Mouse (Mus musculus): ENCODE measurements at regions not wholly inside any gene's neighbourhood (a gene's known extent, or its start where the extent isn't known, plus 50 kb on each side); places are given as distances from the start of the nearest gene placed in this dataset.

GRCm38 (mm10) chr3:131943436-131943835 is 141.7 kb upstream of the Dkk2 start:
- Histone ChIP-seq H3K36me3 (no peaks in the 10 kb centered on the region), H3K4me2 (replicated peaks) (no peak overlapping the region), H3K27ac (no peak overlapping the region), H3K9ac (no peak overlapping the region), H3K9me3 (no peaks in the 10 kb centered on the region), H3K4me3 (no peak overlapping the region), H3K27me3 (replicated peaks) (no peaks in the 10 kb centered on the region), H3K4me1 (no peaks in the 10 kb centered on the region)
- WGBS: 90% methylated on average over 7 of the region's 7 CpGs
- no peak for ATAC-seq (ENCODE audit: low FRiP score, low read depth)

GRCm38 (mm10) chr3:131955771-131956170 is 129.3 kb upstream of the Dkk2 start:
- WGBS: 95% methylated on average over 11 of the region's 11 CpGs
- H3K4me3 ChIP-seq: no peak overlapping the region
- no peak overlapping the region for H3K9ac ChIP-seq
- H3K36me3 ChIP-seq: no peaks in the 10 kb centered on the region
- H3K4me2 ChIP-seq (replicated peaks): no peak overlapping the region
- H3K4me1 ChIP-seq: no peaks in the 10 kb centered on the region
- H3K27me3 ChIP-seq (replicated peaks): no peaks in the 10 kb centered on the region
- ATAC-seq (ENCODE audit: low FRiP score, low read depth): no peak
- H3K9me3 ChIP-seq: no peaks in the 10 kb centered on the region
- H3K27ac ChIP-seq: no peak overlapping the region

- Histone ChIP-seq H3K27me3 (replicated peaks) (no peaks in the 10 kb centered on the region), H3K9ac (no peak overlapping the region), H3K4me2 (replicated peaks) (no peak overlapping the region), H3K4me1 (no peaks in the 10 kb centered on the region), H3K36me3 (no peaks in the 10 kb centered on the region), H3K4me3 (no peak overlapping the region), H3K9me3 (no peaks in the 10 kb centered on the region), H3K27ac (no peak overlapping the region)
- WGBS: 87% methylated on average over 1 of the region's 1 CpGs
- no peak for ATAC-seq (ENCODE audit: low FRiP score, low read depth)
Measured at GRCm38 (mm10) chr3:131960636-131961035, 124.5 kb upstream of the Dkk2 start.

- Histone ChIP-seq H3K4me1 (no peaks in the 10 kb centered on the region), H3K4me3 (no peak overlapping the region), H3K27ac (no peak overlapping the region), H3K27me3 (replicated peaks) (no peaks in the 10 kb centered on the region), H3K9me3 (no peaks in the 10 kb centered on the region), H3K36me3 (no peaks in the 10 kb centered on the region), H3K4me2 (replicated peaks) (no peak overlapping the region), H3K9ac (no peak overlapping the region)
- no peak for ATAC-seq (ENCODE audit: low FRiP score, low read depth)
Measured at GRCm38 (mm10) chr3:131961571-131961970, 123.5 kb upstream of the Dkk2 start.

GRCm38 (mm10) chr3:131962870-131963269 is 122.2 kb upstream of the Dkk2 start:
- 86% methylated on average over 2 of the region's 2 CpGs for WGBS
- Histone ChIP-seq H3K9ac (no peak overlapping the region), H3K4me1 (no peaks in the 10 kb centered on the region), H3K4me3 (no peak overlapping the region), H3K36me3 (no peaks in the 10 kb centered on the region), H3K27me3 (replicated peaks) (no peaks in the 10 kb centered on the region), H3K9me3 (no peaks in the 10 kb centered on the region), H3K4me2 (replicated peaks) (no peak overlapping the region), H3K27ac (no peak overlapping the region)
- no peak for ATAC-seq (ENCODE audit: low FRiP score, low read depth)

- H3K27ac ChIP-seq: no peak overlapping the region
- H3K27me3 ChIP-seq (replicated peaks): no peaks in the 10 kb centered on the region
- H3K4me3 ChIP-seq: no peak overlapping the region
- H3K36me3 ChIP-seq: no peaks in the 10 kb centered on the region
- H3K4me1 ChIP-seq: no peaks in the 10 kb centered on the region
- no peak overlapping the region for H3K9ac ChIP-seq
- no peak overlapping the region for H3K4me2 ChIP-seq (replicated peaks)
- no peak for ATAC-seq (ENCODE audit: low FRiP score, low read depth)
- WGBS: 90% methylated on average over 9 of the region's 9 CpGs
- no peaks in the 10 kb centered on the region for H3K9me3 ChIP-seq
Measured at GRCm38 (mm10) chr3:131964952-131965351, 120.1 kb upstream of the Dkk2 start.

GRCm38 (mm10) chr3:131965456-131966160 is 119.5 kb upstream of the Dkk2 start:
- H3K27ac ChIP-seq: no peak overlapping the region
- H3K4me1 ChIP-seq: no peaks in the 10 kb centered on the region
- no peaks in the 10 kb centered on the region for H3K9me3 ChIP-seq
- H3K36me3 ChIP-seq: no peaks in the 10 kb centered on the region
- no peak for ATAC-seq (ENCODE audit: low FRiP score, low read depth)
- H3K4me3 ChIP-seq: no peak overlapping the region
- no peaks in the 10 kb centered on the region for H3K27me3 ChIP-seq (replicated peaks)
- no peak overlapping the region for H3K9ac ChIP-seq
- H3K4me2 ChIP-seq (replicated peaks): no peak overlapping the region
- WGBS: 93% methylated on average over 9 of the region's 9 CpGs

GRCm38 (mm10) chr3:131967288-131967687 is 117.8 kb upstream of the Dkk2 start:
- Histone ChIP-seq H3K4me1 (no peaks in the 10 kb centered on the region), H3K27ac (no peak overlapping the region), H3K4me3 (no peak overlapping the region), H3K9ac (no peak overlapping the region), H3K9me3 (no peaks in the 10 kb centered on the region), H3K27me3 (replicated peaks) (no peaks in the 10 kb centered on the region), H3K4me2 (replicated peaks) (no peak overlapping the region), H3K36me3 (no peaks in the 10 kb centered on the region)
- ATAC-seq (ENCODE audit: low FRiP score, low read depth): no peak
- 87% methylated on average over 11 of the region's 11 CpGs for WGBS

- no peak for ATAC-seq (ENCODE audit: low FRiP score, low read depth)
- H3K4me3 ChIP-seq: no peak overlapping the region
- H3K36me3 ChIP-seq: no peaks in the 10 kb centered on the region
- no peaks in the 10 kb centered on the region for H3K9me3 ChIP-seq
- H3K4me2 ChIP-seq (replicated peaks): no peak overlapping the region
- H3K4me1 ChIP-seq: no peaks in the 10 kb centered on the region
- no peak overlapping the region for H3K9ac ChIP-seq
- H3K27me3 ChIP-seq (replicated peaks): no peaks in the 10 kb centered on the region
- 80% methylated on average over 1 of the region's 1 CpGs for WGBS
- no peak overlapping the region for H3K27ac ChIP-seq
Measured at GRCm38 (mm10) chr3:131970827-131971226, 114.3 kb upstream of the Dkk2 start.

- no peak overlapping the region for H3K9ac ChIP-seq
- H3K27ac ChIP-seq: no peak overlapping the region
- H3K4me1 ChIP-seq: no peaks in the 10 kb centered on the region
- no peaks in the 10 kb centered on the region for H3K27me3 ChIP-seq (replicated peaks)
- no peak overlapping the region for H3K4me2 ChIP-seq (replicated peaks)
- no peaks in the 10 kb centered on the region for H3K9me3 ChIP-seq
- WGBS: 39% methylated on average over 7 of the region's 7 CpGs
- no peak overlapping the region for H3K4me3 ChIP-seq
- H3K36me3 ChIP-seq: no peaks in the 10 kb centered on the region
- ATAC-seq (ENCODE audit: low FRiP score, low read depth): peak; percentile 88
Measured at GRCm38 (mm10) chr3:131975940-131976628, 109.0 kb upstream of the Dkk2 start.

- WGBS: 88% methylated on average over 2 of the region's 2 CpGs
- no peaks in the 10 kb centered on the region for H3K9me3 ChIP-seq
- H3K4me1 ChIP-seq: no peaks in the 10 kb centered on the region
- no peak overlapping the region for H3K4me3 ChIP-seq
- H3K36me3 ChIP-seq: no peaks in the 10 kb centered on the region
- H3K27me3 ChIP-seq (replicated peaks): no peaks in the 10 kb centered on the region
- H3K27ac ChIP-seq: no peak overlapping the region
- H3K4me2 ChIP-seq (replicated peaks): no peak overlapping the region
- no peak overlapping the region for H3K9ac ChIP-seq
- ATAC-seq (ENCODE audit: low FRiP score, low read depth): no peak
Measured at GRCm38 (mm10) chr3:131983292-131983691, 101.8 kb upstream of the Dkk2 start.

GRCm38 (mm10) chr3:131998838-131999613 is 86.1 kb upstream of the Dkk2 start:
- H3K4me2 ChIP-seq (replicated peaks): no peak overlapping the region
- H3K4me1 ChIP-seq: peaks cover 3% of the 10 kb centered on the region; the same call in 1 of the 2 replicates
- H3K27me3 ChIP-seq (replicated peaks): no peaks in the 10 kb centered on the region
- ATAC-seq (ENCODE audit: low FRiP score, low read depth): 0 out of 2 replicates have a peak, but pooled peaks have one; percentile 48
- H3K36me3 ChIP-seq: no peaks in the 10 kb centered on the region
- WGBS: 41% methylated on average over 6 of the region's 6 CpGs
- no peak overlapping the region for H3K9ac ChIP-seq
- H3K9me3 ChIP-seq: no peaks in the 10 kb centered on the region
- no peak overlapping the region for H3K4me3 ChIP-seq
- no peak overlapping the region for H3K27ac ChIP-seq

Measured in neural tube, embryonic 12.5 days (tissue).